Mouse (Mus musculus) cerebellum, postnatal 14 days (tissue): ENCODE measurements at regions not wholly inside any gene's neighbourhood (a gene's known extent, or its start where the extent isn't known, plus 50 kb on each side); places are given as distances from the start of the nearest gene placed in this dataset.

Source experiments
- DNase-seq, 2 experiments: peaks; one replicate each; pipeline ENCODE4 v3.0.0; 2021; ENCODE audit warnings: mixed read lengths in 2 of 2

GRCm38 (mm10) chr4:71808271-71808670 lies 50.5 kb upstream of the Gm11232 start:
- no peak for DNase-seq
